Comparison of ENCODE assay signal across 8 mouse cellular contexts in the genomic region with DNA sequence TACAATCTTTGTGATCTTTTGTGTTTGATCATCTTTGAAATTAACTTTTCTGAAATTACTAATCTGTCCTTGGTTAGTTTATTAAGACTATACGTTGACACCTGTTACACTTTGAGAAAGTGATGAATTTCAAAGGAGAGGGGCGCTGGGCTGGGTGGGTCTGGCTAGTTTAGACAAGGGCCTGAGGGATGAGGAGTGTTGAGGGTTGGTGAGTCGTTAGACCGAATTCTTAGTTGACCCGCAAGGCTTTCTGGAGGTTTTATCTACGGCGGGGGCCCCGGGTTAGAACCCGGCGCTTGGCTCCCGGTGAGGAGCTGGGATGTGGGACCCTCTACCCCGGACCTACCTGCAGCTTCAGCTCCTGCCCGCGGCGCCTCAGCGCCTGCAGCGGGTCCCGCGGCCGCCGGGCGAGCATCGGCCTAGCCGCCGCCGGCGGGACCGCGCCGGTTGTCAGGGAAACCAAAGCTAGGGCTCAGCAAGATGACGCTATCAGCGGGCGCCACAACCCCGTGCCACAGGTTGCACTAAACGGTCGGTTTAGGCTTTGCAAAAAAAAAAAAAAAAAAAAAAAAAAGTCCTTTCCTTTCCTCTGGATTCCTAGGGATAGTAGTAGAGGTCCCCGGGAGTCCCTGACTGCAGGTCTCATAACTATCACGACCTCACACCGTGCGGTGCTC. TPM values are rescaled to one million over a fixed set of nuclear protein-coding genes. Genes with fewer than 3 reads are reported as not detected.
A peak's percentile ranks its signal among the peaks of the same experiment; 100 is the strongest.
DNase-seq lines count a peak whose midpoint lies in the region; ATAC-seq and TF ChIP-seq lines count a peak whose summit lies in the region.

Gene Nphp1, minus strand, starts transcription at position 458 of the 677 bp plus-strand sequence.

- peak within 1 kb of the TSS; percentile 78 for H3K4me2 ChIP-seq in heart, embryonic 11.5 days
- H3K4me2 ChIP-seq in kidney, embryonic 16.5 days (replicated peaks; ENCODE audit: low read depth, low read length) = peak within 1 kb of the TSS; percentile 67
- H3K4me2 ChIP-seq in myocyte (ENCODE audit: low read depth) = peak within 1 kb of the TSS; percentile 92

- H3K4me1 ChIP-seq in heart, embryonic 11.5 days (ENCODE audit: control insufficient read depth, insufficient read depth, low read length) = peaks cover 9% of the 10 kb centered on the region; the same call in 1 of the 2 replicates
- H3K4me1 ChIP-seq in kidney, embryonic 16.5 days (ENCODE audit: insufficient read depth, low read length) = peaks cover 16% of the 10 kb centered on the region; the same call in 1 of the 2 replicates
- H3K4me1 ChIP-seq in liver, adult 2 months (ENCODE audit: control insufficient read depth, insufficient read depth, low read length) = peaks cover 5% of the 10 kb centered on the region; the same call in 1 of the 2 replicates

- H3K27ac ChIP-seq in heart, embryonic 11.5 days (ENCODE audit: low read depth, low read length) = no peak within 1 kb of the TSS
- peak within 1 kb of the TSS; percentile 58 for H3K27ac ChIP-seq in kidney, embryonic 16.5 days (ENCODE audit: low read length)
- H3K27ac ChIP-seq in liver, adult 2 months (replicated peaks; ENCODE audit: insufficient read depth, low read depth, low read length) = peak within 1 kb of the TSS; percentile 41

- peak within 1 kb of the TSS; percentile 73 for H3K9ac ChIP-seq in heart, embryonic 11.5 days (ENCODE audit: low read depth, low read length)
- peak within 1 kb of the TSS; percentile 85 for H3K9ac ChIP-seq in kidney, embryonic 16.5 days (replicated peaks; ENCODE audit: low read length)
- H3K9ac ChIP-seq in liver, adult 2 months (ENCODE audit: low read depth, low read length) = peak within 1 kb of the TSS; percentile 65

- DNase-seq in B cell, adult 2 months = peak; percentile 89
- peak; percentile 96 for DNase-seq in brain, adult 2 months (ENCODE audit: low read depth, low spot score)
- DNase-seq in liver, adult 2 months (ENCODE audit: extremely low read depth, low read depth, low spot score) = peak; percentile 71
- DNase-seq in splenic B cell, adult 2 months (ENCODE audit: low read depth, low spot score) = peak; percentile 82

- H3K79me2 ChIP-seq in liver, adult 2 months (ENCODE audit: control insufficient read depth, insufficient read depth, low read length) = no peaks in the 10 kb centered on the region
- peaks cover 20% of the 10 kb centered on the region for H3K79me2 ChIP-seq in myocyte (ENCODE audit: control insufficient read depth, insufficient read depth)

- no peaks in the 10 kb centered on the region for H3K9me3 ChIP-seq in heart, embryonic 11.5 days (replicated peaks; ENCODE audit: control insufficient read depth, low read length)
- H3K9me3 ChIP-seq in kidney, embryonic 16.5 days (ENCODE audit: low read length) = no peaks in the 10 kb centered on the region

- under 1% methylated on average over 40 of the region's 40 CpGs for WGBS in heart, embryonic 11.5 days (ENCODE audit: insufficient replicate concordance)
- WGBS in kidney, embryonic 16.5 days = under 1% methylated on average over 40 of the region's 40 CpGs
- 1% methylated on average over 40 of the region's 40 CpGs for WGBS in liver, adult 2 months

- H3K27me3 ChIP-seq in heart, embryonic 11.5 days (ENCODE audit: control insufficient read depth, insufficient read depth, low read length) = no peaks in the 10 kb centered on the region
- no peaks in the 10 kb centered on the region for H3K27me3 ChIP-seq in kidney, embryonic 16.5 days (ENCODE audit: insufficient read depth, low read length)
- H3K27me3 ChIP-seq in liver, adult 2 months (ENCODE audit: control insufficient read depth, insufficient read depth, low read length) = no peaks in the 10 kb centered on the region
- no peaks in the 10 kb centered on the region for H3K27me3 ChIP-seq in myocyte (ENCODE audit: control insufficient read depth, insufficient read depth, insufficient read length)
- H3K27me3 ChIP-seq in splenic B cell, adult 2 months (ENCODE audit: control insufficient read depth, insufficient read depth, low read length, poor library complexity, severe bottlenecking) = no peaks in the 10 kb centered on the region

- peak within 1 kb of the TSS; percentile 75 for H3K4me3 ChIP-seq in heart, embryonic 11.5 days (ENCODE audit: low read depth, low read length)
- peak within 1 kb of the TSS; percentile 86 for H3K4me3 ChIP-seq in kidney, embryonic 16.5 days (ENCODE audit: low read length)
- peak within 1 kb of the TSS; percentile 71 for H3K4me3 ChIP-seq in liver, adult 2 months (ENCODE audit: insufficient read depth, low read depth, low read length)
- peak within 1 kb of the TSS; percentile 68 for H3K4me3 ChIP-seq in myocyte

- TF ChIP-seq POLR2A in liver, adult 2 months (IDR thresholded peaks at IDR 0.05; ENCODE audit: extremely low read depth, insufficient read depth, low read length) = no peak
- TF ChIP-seq POLR2A in myocyte (IDR thresholded peaks at IDR 0.05; ENCODE audit: insufficient read length, low read depth) = peak; percentile 56

- no peak within 1 kb of the TSS for H3ac ChIP-seq in myocyte (ENCODE audit: control insufficient read depth, insufficient read length)

- H3K36me3 ChIP-seq in heart, embryonic 11.5 days (ENCODE audit: control insufficient read depth, insufficient read depth, low read length) = no peaks in the 10 kb centered on the region
- no peaks in the 10 kb centered on the region for H3K36me3 ChIP-seq in kidney, embryonic 16.5 days (ENCODE audit: insufficient read depth, low read length)
- no peaks in the 10 kb centered on the region for H3K36me3 ChIP-seq in liver, adult 2 months (ENCODE audit: control insufficient read depth, insufficient read depth, low read length)
- no peaks in the 10 kb centered on the region for H3K36me3 ChIP-seq in myocyte (ENCODE audit: control insufficient read depth, insufficient read depth)
- H3K36me3 ChIP-seq in splenic B cell, adult 2 months (ENCODE audit: control insufficient read depth, insufficient read depth, low read length, poor library complexity, severe bottlenecking) = no peaks in the 10 kb centered on the region

- no peak for TF ChIP-seq CTCF in liver, adult 2 months (IDR thresholded peaks at IDR 0.05; ENCODE audit: low read depth, low read length)

- ATAC-seq in erythroblast, adult 5-6 weeks (replicated peaks; ENCODE audit: low FRiP score, poor library complexity, severe bottlenecking) = peak; percentile 92
- peak; percentile 72 for ATAC-seq in heart, embryonic 11.5 days (replicated peaks; ENCODE audit: insufficient number of reproducible peaks, low FRiP score, low TSS enrichment)
- peak; percentile 81 for ATAC-seq in kidney, embryonic 16.5 days (ENCODE audit: low FRiP score, low TSS enrichment)

TF ChIP-seq in myocyte, 11 proteins besides CTCF, POLR2A, EP300 and RAD21:
- TF ChIP-seq POLR2AphosphoS2 (IDR thresholded peaks at IDR 0.05; ENCODE audit: insufficient read length, low read depth) = peak; percentile 61
- no peak for TF ChIP-seq CEBPB (IDR thresholded peaks at IDR 0.05; ENCODE audit: insufficient read depth, poor library complexity, severe bottlenecking)
- TF ChIP-seq SRF (IDR thresholded peaks at IDR 0.05; ENCODE audit: control insufficient read depth, insufficient read length, low read depth) = peak; percentile 28
TF ChIP-seq in myocyte: peak in this region for 2.

RNA-seq across cellular contexts. Expression of gene Nphp1, which starts in this region (rescaled TPM):
- 0.63 and 3.3 TPM in 2 replicates for total RNA-seq in erythroblast, adult 5-6 weeks (2015; ENCODE audit: low replicate concordance)
- 0.84 and 2.6 TPM in 2 replicates for total RNA-seq in erythroblast, adult 5-6 weeks (2017; ENCODE audit: low replicate concordance)
- polyA plus RNA-seq in heart, embryonic 11.5 days (2014; fragmentation: Nextera tagmentation; extraction: Ambion mirVana) = 12.1 and 15.4 TPM in 2 replicates
- 39.7 and 42.6 TPM in 2 replicates for polyA plus RNA-seq in kidney, embryonic 16.5 days (2015; fragmentation: Nextera tagmentation; extraction: Ambion mirVana)
- 4.7 and 5.8 TPM in 2 replicates for total RNA-seq in liver, adult 2 months (2014; rRNA removed)
- polyA plus RNA-seq in liver, adult 2 months (2012; rRNA removed) = 1.6 and 2.1 TPM in 2 replicates
- polyA plus RNA-seq in myocyte (2012; fragmentation: generic; extraction: Trizol) = 17.5 TPM
